16 mouse cellular contexts compared by ENCODE assay signal in genomic region chr17:22118770-22119169, GRCm38 (mm10). TPM values are rescaled to one million over a fixed set of nuclear protein-coding genes. Genes with fewer than 3 reads are reported as not detected.
"Had no signal": no experiment of that assay in that cellular context is flagged by ENCODE, and none has a peak within 500 bp of the region (broad histone marks: within the 10 kb centered on the region; RNA-seq: fewer than 3 reads in every experiment).

No protein-coding gene starts in this region.

- DNase-seq: lung, adult 18-20 months; lung, embryonic 14.5 days; lung, postnatal 10 days; lung, postnatal 4 days; midbrain, embryonic 14.5 days; right cerebral cortex, postnatal 14 days; thymus, adult 2 months; thymus, postnatal 25 days; thymus, postnatal 4 days had no signal

- ATAC-seq: midbrain, embryonic 16.5 days had no signal

- H3K36me3 ChIP-seq: midbrain, embryonic 10.5 days; midbrain, embryonic 12.5 days; neural tube, embryonic 12.5 days; stomach, embryonic 15.5 days had no signal

- H3K9me3 ChIP-seq: midbrain, embryonic 10.5 days; midbrain, embryonic 12.5 days; neural tube, embryonic 12.5 days; stomach, embryonic 15.5 days had no signal

- H3K4me3 ChIP-seq: midbrain, embryonic 10.5 days; midbrain, embryonic 12.5 days; neural tube, embryonic 12.5 days; stomach, embryonic 15.5 days had no signal

- H3K27me3 ChIP-seq: midbrain, embryonic 12.5 days; neural tube, embryonic 12.5 days; stomach, embryonic 15.5 days had no signal

- H3K9ac ChIP-seq: lung, embryonic 14.5 days; midbrain, embryonic 12.5 days; neural tube, embryonic 12.5 days; stomach, embryonic 15.5 days had no signal

- H3K27ac ChIP-seq: midbrain, embryonic 10.5 days; midbrain, embryonic 12.5 days; neural tube, embryonic 12.5 days; stomach, embryonic 15.5 days; stomach, postnatal 0 days had no signal

- H3K4me2 ChIP-seq: lung, embryonic 14.5 days; midbrain, embryonic 12.5 days; neural tube, embryonic 12.5 days; stomach, embryonic 15.5 days had no signal

- H3K4me1 ChIP-seq: midbrain, embryonic 10.5 days; midbrain, embryonic 12.5 days; neural tube, embryonic 12.5 days; stomach, embryonic 15.5 days had no signal

RNA-seq across cellular contexts. Expression of gene Zfp947, which starts 47.2 kb away (rescaled TPM):
- total RNA-seq: neutrophil, adult 5-6 weeks had no signal
